Mouse (Mus musculus) megakaryocyte progenitor cell, adult 5-6 weeks (primary cell): ENCODE measurements around the gene Pigc. TPM values are rescaled to one million over a fixed set of nuclear protein-coding genes. Genes with fewer than 3 reads are reported as not detected.

ENCODE experiments used
- ATAC-seq: replicated peaks from 2 replicates; pipeline ENCODE4 v1.8.0; 2016; ENCODE audit warnings: mild to moderate bottlenecking, moderate TSS enrichment, inconsistent platforms; ENCODE audit not compliant: poor library complexity
- total RNA-seq, 2 experiments: library from RNA; stranded (forward) in 1 of 2; stranded (reverse) in 1 of 2; fragments of 157-497, 149-512 nt in 1 of 2; fragments of 200-1000 nt in 1 of 2; gene quantifications; 2 replicates each; pipeline versions ENCODE4 v1.2.3 to v1.2.4; 2015 to 2017

The Pigc gene
- total RNA-seq, 2 experiments from 2014 or later: 13.7 to 20.1 TPM

GRCm38 (mm10) chr1:162004821-162005770 lies 36.1 kb downstream of the Pigc start:
- ATAC-seq: peak; percentile 79

- ATAC-seq: peak; percentile 78
These were observed 37.1 kb downstream of the Pigc start for GRCm38 (mm10) chr1:162006109-162006508.

DNA sequence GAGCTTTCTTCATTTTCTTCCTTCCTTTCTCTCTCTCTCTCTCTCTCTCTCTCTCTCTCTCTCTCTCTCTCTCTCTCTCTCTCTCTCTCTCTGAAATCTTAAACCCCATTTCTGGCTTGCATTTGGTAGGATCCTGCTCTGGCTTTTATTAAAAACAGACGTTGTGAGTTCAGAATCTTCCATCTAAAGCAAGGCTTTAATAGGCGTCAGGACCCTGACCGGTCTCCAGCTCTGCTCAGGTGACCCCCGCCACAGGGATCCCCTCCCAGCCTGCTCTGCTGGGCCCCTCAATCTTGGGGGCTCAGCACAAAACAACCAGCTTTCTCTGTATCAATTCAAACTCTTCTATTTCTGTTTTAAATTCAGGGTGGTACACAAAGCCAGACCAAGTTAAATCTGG lies 39.2 kb downstream of the Pigc start:
- ATAC-seq: no peak

GRCm38 (mm10) chr1:162008631-162009067 lies 39.7 kb downstream of the Pigc start:
- no peak for ATAC-seq

- ATAC-seq: no peak
These were observed 40.1 kb downstream of the Pigc start for GRCm38 (mm10) chr1:162009086-162009485.

DNA sequence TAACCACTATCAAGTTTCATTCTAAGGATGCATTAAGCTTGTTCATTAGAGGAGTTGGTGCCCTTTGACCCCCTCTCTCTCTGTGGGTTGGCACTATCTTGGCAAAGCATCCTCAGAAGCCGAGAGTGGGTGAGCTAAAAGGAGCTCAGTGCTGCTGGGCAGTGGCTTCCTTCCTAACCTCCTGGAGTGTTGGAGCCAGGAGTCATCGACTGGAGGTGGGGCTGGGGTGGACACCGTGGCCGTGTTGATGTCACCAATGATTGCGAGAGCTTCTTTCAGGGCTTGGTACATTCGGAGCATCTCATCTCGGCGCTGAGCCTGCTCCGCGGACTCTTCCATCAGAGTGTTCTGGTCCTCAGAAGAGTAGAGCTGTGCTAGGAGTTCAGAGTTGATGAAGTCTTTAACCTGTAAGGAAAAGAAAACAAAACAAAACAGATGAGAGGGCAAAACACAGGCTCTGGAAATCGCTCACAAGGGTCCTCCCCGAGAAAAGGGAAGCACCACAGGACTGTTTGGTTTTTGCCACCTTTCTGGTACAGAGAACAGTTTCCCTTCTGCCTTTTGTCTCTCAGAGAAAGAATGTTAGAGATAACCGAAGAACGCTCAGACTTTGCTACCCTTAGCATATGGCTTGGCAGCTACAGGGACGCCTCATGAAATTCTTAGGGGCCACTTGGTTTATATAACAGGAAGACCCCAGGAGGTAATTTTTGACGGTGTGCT lies 42.7 kb downstream of the Pigc start:
- ATAC-seq: peak; percentile 43

DNA sequence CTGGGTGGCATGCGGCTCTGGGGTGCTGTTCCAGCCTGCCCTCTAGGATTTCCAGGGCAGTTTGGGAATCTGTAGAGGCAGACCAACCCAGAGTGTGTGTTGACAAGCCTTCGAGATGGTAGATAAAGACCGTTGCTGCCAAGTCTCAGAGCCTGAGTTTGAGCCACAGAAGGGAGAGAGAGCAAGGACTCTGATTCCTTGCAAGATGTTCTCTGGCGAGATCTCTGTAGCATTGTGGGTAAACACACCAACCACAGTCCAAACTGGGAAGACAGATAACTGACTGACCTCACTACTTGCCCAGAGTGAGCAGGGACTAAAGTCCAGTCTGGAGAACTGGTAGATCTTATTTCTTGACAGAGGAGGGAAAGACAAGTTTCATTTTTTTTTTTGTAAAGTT lies 44.6 kb downstream of the Pigc start:
- ATAC-seq: no peak

DNA sequence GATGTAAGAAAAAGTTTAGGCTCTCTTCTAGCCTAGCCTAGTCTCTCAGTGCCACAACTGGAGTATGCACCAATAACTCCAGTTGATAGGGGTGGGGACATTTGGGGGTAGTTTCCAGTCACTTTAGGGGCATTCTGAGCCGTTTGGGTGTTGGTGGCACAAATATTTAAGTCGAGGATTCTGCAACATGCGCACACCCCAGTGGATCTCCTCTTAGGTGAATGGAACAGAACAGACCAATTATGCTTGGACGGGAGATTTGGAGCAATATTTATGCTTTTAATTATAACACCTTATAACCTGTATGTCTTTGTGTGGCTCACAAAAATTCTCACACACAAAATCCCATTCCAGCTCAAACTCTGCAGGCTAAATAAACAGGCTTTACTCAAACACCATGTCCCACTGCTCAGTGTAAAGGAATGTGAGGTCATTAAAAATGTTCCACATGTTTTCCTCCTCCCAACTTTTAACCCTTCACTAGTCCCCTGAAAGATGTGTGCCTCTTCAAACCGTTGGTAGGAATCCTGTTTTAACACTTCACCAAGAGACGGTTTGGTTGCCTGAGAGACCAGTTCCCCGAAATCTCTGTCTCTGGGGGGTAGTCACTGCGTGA lies 46.4 kb downstream of the Pigc start:
- no peak for ATAC-seq

- ATAC-seq: no peak
These were observed 48.0 kb downstream of the Pigc start for GRCm38 (mm10) chr1:162016982-162017381.

DNA sequence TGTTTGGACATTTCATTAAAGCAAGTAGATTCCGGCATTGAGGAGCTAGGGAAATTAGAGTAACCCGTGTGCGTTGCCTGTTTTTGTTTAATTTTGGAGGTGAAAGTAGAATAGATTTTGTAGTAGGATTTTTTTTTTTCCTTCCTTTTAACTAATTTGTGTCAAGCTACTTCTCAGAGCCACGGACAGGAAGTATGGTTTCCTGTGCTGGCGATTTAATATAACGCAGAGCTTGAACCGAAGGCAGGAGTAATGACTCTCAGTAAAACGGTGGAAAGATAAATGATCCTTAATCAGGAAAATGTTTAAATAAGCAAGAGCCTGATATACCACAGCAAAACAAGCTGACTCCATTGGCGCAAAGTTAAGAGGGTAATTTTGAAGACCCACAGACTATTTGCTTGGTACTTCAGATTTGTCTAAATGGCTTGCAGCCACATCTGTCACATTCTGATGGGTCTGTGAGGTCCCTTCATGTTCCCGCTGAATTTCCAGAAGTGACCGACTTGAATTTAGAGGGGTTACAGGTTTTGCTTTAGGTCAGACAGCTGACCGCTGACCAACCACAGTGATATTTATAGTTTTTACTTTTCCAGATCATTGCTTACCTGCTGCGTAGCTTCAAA lies 49.1 kb downstream of the Pigc start:
- peak; percentile 35 for ATAC-seq

DNA sequence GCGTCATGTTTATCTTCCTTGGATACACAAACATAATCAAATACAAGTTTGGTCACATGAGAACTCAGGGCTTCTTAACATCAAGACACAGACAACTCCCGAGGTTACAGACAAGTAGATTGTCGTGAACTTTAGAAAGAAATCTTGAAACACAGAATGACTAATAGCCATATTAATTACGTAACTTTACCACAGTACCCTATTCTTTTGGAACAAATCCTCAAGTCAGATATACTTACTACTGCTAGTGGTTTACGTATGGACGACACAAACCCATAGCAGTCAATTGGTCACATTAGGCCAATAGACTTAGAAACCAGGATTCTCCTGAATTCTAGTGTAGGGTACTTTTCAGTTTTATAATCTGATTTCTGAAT lies 49.6 kb downstream of the Pigc start:
- peak; percentile 56 for ATAC-seq

DNA sequence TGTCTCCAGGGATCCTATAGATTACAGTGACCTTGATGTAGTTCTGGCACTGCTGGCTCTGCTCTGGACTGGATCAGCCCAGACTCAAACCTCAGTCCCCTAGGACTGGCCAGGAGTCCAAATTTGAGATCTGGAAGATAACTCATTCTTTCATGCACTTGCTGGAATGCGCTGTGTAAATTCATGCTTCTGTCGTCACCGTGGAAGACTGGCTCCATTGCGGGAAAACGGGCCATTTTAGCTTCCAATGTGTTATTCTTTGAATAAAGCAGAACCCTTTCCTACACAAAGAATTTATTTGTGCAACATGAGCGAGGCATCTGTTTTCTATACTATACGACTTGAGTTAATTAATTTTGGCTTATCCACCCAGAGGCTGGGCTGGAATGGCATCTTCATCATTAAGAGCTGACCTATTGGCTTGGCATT lies 51.3 kb downstream of the Pigc start:
- ATAC-seq: no peak

GRCm38 (mm10) chr1:162020766-162021165 lies 51.8 kb downstream of the Pigc start:
- no peak for ATAC-seq

Other genes with a start within 250 kb of the Pigc start
- not detected in 2 replicates for gene Fasl, start 180.7 kb upstream of the Pigc start, total RNA-seq (2015)
- gene Fasl, start 180.7 kb upstream of the Pigc start, total RNA-seq (2017): 0.25 TPM in 1 of 2 replicates, not detected in the other
- 47.0 and 49.6 TPM in 2 replicates for gene Suco, start 92.5 kb upstream of the Pigc start, total RNA-seq (2015)
- gene Suco, start 92.5 kb upstream of the Pigc start, total RNA-seq (2017): 87.0 and 116 TPM in 2 replicates
- gene 4930558K02Rik, start 10.4 kb downstream of the Pigc start, total RNA-seq (2015): 0.39 TPM in 1 of 2 replicates, not detected in the other
- not detected in 2 replicates for gene 4930558K02Rik, start 10.4 kb downstream of the Pigc start, total RNA-seq (2017)